Mouse (Mus musculus): ENCODE measurements around the gene Ccdc105. TPM values are rescaled to one million over a fixed set of nuclear protein-coding genes. Genes with fewer than 3 reads are reported as not detected.

Gene Ccdc105
- total RNA-seq (2023) = not detected

GRCm38 (mm10) chr10:78752452-78753191 is at the start of gene Ccdc105:
Gene Ccdc105 (minus strand): TSS chr10:78753065.

GRCm38 (mm10) chr10:78779981-78780651 is 27.3 kb upstream of the Ccdc105 start, which contains the start of gene Slc1a6:
Gene Slc1a6 (plus strand): TSS chr10:78780496.

GRCm38 (mm10) chr10:78718056-78718455 is 34.8 kb downstream of the Ccdc105 start, which contains the start of gene Casp14:
Gene Casp14 (minus strand): TSS chr10:78718294.

Other genes starting within 250 kb of the Ccdc105 start
- not detected for gene Olfr1358, start 235.6 kb downstream of the Ccdc105 start, total RNA-seq (2023)
- 100 to 1,000 TPM in 1 of 2 experiments, 10 to 100 TPM in 1; 94.2 to 123 TPM for gene Ilvbl, start 178.7 kb downstream of the Ccdc105 start, total RNA-seq (2023)
- 1 to 10 TPM; 1.3 to 1.4 TPM for gene Syde1, start 161.1 kb downstream of the Ccdc105 start, total RNA-seq (2023)
- not detected for gene Olfr1357, start 135.0 kb downstream of the Ccdc105 start, total RNA-seq (2023)
- gene Casp14, start 34.8 kb downstream of the Ccdc105 start, total RNA-seq (2023) = not detected
- not detected for gene Slc1a6, start 27.4 kb upstream of the Ccdc105 start, total RNA-seq (2023)
- not detected for gene Olfr1356, start 99.1 kb upstream of the Ccdc105 start, total RNA-seq (2023)
- gene Olfr1355, start 122.5 kb upstream of the Ccdc105 start, total RNA-seq (2023) = not detected
- not detected for gene Olfr1354, start 160.1 kb upstream of the Ccdc105 start, total RNA-seq (2023)
- gene Olfr8, start 197.6 kb upstream of the Ccdc105 start, total RNA-seq (2023) = not detected
- gene Olfr1353, start 210.2 kb upstream of the Ccdc105 start, total RNA-seq (2023) = not detected
- gene Olfr1352, start 228.0 kb upstream of the Ccdc105 start, total RNA-seq (2023) = not detected

All from B cell, adult 67 days (primary cell).